Mouse (Mus musculus) retina, postnatal 1 day (tissue): Measurements from ENCODE around the gene Smg6.
A peak's percentile ranks its signal among the peaks of the same experiment; 100 is the strongest.

Source experiments
- DNase-seq: peaks from one replicate; pipeline ENCODE4 v3.0.0-alpha.2; 2012

Gene Smg6

GRCm38 (mm10) chr11:74930391-74930790, 4.8 kb downstream of the Smg6 start:
- DNase-seq = no peak

DNA sequence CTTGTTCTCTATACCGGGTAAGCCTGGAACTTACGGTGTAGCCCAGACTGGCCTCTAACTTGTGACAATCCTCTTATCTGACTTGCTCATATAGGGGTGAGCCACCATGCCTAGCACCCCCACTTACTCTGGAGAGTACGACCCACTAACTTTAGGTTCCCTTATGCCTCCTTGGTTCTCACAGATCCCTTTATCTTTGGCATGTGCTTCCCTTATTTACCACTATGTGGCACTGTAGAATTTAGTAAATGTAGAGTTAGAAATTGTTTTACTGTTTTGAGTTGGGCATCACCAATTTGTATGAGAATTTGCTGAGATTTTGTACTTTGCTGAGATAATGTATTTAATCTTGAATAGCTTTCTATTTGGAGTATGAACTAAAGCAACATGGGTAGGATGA, 20.7 kb downstream of the Smg6 start:
- peak; percentile 63 for DNase-seq

DNA sequence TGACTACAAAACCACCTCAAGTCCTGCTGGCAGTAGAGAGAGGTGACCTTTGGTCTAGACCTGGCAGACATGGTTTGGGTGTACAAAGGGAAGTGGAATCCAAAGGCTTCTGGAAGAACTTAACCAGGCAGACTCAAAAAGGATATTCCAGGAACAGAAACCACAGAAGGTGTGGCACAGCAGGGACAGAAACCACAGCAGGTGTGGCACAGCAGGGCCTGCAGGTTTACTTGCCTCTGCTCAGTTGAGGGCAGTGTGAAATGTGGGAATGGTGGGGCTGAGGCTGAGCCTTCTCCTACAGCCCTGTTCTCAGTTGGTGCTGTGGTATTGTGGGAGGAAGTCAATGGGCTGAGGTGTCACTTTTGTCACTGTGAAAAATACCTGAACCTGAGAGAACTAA, 29.3 kb downstream of the Smg6 start:
- no peak for DNase-seq

GRCm38 (mm10) chr11:74956006-74956405, 30.4 kb downstream of the Smg6 start:
- DNase-seq = no peak

DNA sequence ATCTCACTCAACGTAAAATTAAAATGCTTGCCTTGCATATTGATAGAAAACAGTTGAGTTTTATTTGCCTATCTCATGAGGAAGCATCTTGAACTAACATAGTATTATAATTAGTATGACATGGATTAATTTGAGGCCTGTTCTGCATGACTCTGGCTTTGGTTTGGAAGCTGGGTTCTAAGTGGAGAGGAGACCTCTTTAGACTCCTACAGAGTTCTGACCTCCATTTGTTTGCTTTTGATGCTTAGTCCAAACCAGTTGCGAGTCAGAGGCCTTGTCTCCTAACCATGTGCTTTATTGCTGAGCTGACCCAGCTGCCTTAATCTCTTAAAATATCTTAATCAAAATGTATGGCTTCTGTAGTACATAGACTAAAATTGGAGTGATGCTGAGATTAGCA, 32.0 kb downstream of the Smg6 start:
- DNase-seq = no peak

- no peak for DNase-seq
Observed at GRCm38 (mm10) chr11:74959501-74959900, 33.9 kb downstream of the Smg6 start.

- no peak for DNase-seq
Observed at GRCm38 (mm10) chr11:74960031-74960551, 34.5 kb downstream of the Smg6 start.

DNA sequence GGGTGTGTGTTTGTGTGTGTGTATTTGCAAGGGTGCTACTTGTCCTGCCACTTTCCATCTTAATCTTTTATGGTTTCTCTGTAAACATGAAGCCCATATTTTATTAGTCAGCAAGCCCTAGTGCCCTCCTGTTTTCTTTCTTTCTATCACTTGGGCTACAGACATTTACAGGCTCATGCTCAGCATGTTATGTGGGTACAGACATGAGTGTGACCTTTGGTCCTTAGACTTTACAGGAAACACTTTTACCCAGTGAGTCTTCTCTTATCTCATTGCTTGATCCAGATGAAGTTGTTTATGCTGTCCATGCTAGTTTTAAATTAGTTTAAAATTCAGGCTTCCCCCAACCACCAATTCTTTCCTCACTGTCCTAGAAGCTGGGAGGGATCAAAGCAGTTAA, 36.3 kb downstream of the Smg6 start:
- no peak for DNase-seq

DNA sequence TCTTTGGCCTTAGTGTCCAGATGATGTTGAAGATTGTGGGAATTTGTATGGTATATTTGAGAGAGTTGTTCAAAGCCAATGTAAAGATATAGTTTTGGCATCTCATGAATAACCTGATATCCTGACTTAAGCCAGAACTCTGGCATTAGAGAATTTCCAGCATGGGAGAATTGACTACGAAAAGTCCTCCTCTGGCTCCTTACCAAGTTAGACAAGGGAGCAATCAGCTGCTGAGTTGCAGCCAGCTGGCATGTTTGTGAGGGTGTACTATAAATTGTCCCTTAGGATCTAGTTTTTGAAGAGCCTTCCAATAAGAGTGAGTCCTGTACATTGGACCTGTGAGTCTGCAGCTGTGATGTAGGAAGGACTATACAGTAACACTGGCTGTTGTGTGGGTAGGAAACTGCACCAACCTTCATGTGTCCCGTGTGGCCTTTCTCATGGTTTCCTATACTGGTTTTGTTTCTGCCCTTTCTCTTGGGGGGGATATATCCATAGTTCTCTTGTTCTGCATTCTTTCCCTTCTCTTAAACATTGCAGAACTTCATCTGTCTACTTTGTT, 37.3 kb downstream of the Smg6 start:
- no peak for DNase-seq

DNA sequence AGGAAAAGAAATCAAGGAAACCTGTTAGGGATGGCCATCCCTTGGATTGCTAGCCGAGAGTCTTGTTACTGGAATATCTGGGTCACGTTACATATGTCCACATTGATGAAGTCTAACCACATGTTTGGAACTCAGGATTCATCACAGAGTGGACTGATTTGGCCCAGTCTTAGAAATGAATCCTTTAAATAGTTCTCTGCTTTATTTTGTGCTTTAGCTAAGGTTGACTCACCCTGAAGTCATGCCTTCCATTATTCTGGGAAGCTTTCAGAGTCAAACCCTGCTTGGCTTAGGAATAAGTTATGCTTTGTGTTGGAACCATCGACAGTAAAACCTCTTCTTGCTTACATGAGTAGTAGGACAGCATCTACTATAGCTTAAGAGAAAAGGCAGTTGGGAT, 39.9 kb downstream of the Smg6 start:
- no peak for DNase-seq

GRCm38 (mm10) chr11:74973290-74974157, 47.9 kb downstream of the Smg6 start:
- no peak for DNase-seq

DNA sequence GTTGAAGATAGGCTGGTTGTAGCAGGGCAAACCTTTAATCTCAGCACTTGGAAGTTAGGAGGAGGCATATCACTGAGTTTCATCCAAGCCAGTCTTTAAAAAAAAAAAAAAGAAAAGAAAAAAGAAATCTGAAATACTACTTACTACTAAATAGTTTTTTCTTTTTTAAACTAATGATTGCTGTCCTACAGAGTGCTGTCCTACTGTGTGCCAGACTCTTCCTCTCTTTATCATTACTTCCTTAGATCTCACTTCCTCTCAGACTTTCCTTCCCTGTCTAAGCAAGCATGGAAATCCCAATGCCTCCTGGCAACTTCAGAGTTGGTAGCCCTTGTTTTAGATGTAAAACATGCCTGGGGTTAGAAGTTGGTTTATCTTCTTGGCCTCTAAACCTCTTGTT, 49.0 kb downstream of the Smg6 start:
- DNase-seq = no peak

GRCm38 (mm10) chr11:74976835-74977687, 51.4 kb downstream of the Smg6 start:
- no peak for DNase-seq

GRCm38 (mm10) chr11:74981464-74981863, 55.8 kb downstream of the Smg6 start:
- DNase-seq = peak; percentile 78

DNA sequence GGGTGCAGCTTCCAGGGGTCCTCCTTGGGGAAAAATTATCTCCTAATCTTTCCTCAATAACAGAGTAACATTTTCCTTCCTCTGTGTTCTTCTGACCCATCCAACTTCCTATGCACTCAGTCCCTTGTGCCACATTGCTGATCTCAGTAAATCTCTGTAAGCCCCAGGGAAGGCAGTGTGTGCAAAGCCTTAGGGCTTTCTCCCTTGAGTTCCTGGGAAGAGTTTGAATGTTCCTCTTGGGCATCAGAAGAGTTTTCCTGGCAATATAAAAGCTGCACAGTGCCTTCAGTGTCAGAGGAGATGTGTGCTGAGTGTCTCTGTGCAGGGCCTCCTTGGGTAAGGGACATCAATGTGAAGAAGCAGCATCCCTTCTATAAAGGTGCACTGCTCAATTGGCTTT, 56.6 kb downstream of the Smg6 start:
- DNase-seq = no peak

- no peak for DNase-seq
Observed at GRCm38 (mm10) chr11:74988162-74988561, 62.5 kb downstream of the Smg6 start.

GRCm38 (mm10) chr11:74989047-74989446, 63.4 kb downstream of the Smg6 start:
- DNase-seq = no peak

DNA sequence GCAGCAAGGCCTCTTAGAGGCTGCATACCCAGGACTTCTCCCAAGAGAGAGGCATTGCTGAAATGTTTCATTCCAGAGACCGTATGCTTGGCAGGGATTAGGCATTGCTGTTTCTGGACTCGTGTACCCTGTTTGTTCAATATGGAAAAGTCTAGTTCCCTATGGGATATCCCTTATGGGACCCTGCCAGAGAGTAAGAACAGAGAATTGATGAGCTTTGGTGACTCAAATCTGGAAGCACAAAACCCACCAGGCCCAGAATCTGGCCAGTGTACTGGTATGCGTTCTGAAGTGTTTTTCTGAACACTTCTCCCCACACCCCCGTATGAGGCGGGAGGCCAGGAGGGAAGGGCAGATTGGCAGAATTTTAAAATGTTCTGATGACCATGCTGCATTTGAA, 64.9 kb downstream of the Smg6 start:
- DNase-seq = no peak

DNA sequence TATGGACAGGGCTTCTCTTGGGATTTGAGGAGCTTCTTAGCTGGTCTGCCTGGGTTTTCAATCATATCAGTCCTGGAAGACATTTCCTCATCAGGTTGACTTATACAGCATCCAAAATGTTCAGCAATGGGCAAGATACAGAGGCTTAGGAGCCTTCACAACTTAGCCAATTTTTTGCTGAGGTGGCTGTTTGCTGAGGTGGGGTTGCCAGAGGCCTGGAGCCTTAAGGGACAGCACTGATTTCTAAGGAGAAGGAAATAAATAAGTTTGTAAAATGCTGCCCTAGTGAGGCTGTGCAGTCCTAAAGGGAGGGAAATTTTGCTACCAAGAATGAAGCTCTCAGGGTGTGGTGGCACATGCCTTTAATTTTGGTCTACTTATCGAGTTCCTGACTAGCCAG, 65.7 kb downstream of the Smg6 start:
- DNase-seq = no peak

DNA sequence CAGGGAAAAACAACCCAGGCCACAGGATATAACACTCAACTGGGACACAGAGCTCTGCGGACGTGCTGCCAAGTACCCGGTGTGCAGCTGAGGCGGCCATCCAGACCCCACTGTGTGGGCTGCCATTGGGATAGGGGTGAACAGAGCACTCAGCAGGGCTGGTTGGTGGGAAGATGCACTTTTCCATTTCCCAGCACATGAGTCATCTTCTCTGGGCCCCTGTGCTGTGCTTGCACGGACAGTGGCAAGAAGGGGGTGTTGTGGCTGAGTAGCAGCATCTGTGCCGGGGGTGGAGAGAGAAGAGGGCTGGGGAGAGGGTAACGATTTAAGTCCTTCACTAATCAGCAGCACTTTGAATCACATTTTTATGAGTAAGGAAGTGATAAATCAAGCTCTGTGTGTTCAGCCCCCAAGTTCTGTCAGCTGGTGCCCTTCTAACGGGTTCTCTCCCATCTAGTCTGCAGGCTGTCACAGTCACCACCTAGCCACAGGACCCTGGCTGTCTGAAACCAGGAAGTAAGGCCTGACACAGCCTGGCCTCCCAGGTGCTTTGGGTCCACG, 66.9 kb downstream of the Smg6 start:
- DNase-seq = no peak

DNA sequence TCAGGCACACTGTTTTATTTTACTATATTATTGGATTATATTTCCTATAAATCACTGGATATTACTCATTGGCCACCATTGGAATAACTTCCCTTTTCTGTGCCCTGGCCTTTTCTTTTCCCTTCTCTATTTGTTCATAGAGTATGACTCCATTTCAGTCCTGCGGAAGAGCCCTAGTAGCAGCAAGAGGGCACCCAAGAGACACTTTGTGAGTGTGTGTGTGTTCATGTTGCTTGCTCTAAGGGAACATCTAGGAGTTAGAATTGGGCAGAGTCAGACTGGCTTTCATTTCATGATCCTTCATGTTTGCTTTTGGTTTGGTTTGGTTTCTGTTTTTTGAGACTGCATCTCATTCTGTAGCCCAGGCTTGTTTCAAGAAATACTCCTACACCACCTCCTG, 68.5 kb downstream of the Smg6 start:
- no peak for DNase-seq

DNA sequence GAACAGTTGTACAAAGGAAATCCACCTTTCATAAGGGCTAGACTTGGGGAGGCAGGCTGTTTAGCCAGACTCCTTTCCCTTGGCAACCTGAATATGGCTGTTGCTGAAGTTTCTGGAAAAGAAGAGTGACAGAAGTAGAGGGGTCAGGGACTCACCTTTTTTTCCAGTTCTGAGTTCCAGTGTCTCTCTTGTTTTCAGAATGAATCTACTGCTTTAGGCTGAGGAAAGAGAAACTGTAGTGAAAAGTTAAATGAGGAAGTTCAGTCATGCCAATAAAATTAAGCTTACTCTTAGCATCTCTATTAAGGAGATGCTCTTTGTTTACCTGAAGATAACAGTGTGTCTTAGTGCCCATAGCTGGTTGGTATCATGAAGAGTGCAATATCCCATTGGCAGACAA, 69.2 kb downstream of the Smg6 start:
- DNase-seq = no peak

GRCm38 (mm10) chr11:74996482-74996881, 70.9 kb downstream of the Smg6 start:
- no peak for DNase-seq
